Mouse (Mus musculus) heart, postnatal 0 days (tissue): ENCODE measurements at regions not wholly inside any gene's neighbourhood (a gene's known extent, or its start where the extent isn't known, plus 50 kb on each side); places are given as distances from the start of the nearest gene placed in this dataset.

ENCODE experiments used
- ATAC-seq: fragments of 200-750 bp; cut with Nextera tagmentation; 2 replicates; pipeline ENCODE4 v1.8.0; 2017; ENCODE audit warnings: low read depth, moderate number of reproducible peaks, moderate library complexity; ENCODE audit not compliant: insufficient read depth
- DNase-seq: peaks from one replicate; pipeline ENCODE4 v3.0.0-alpha.2; 2016; ENCODE audit warnings: low spot score
- H3K27ac ChIP-seq: fragments of 300-500 bp; sonication (generic); 2 replicates; pipeline ENCODE4 v1.5.1; 2014; ENCODE audit warnings: low read depth, mild to moderate bottlenecking
- H3K27me3 ChIP-seq: fragments of 300-500 bp; sonication (generic); 2 replicates; pipeline ENCODE4 v1.6.1; 2014; ENCODE audit warnings: low read length, mixed read lengths; ENCODE audit not compliant: control insufficient read depth, insufficient read depth
- H3K36me3 ChIP-seq: fragments of 300-500 bp; sonication (generic); replicated peaks from 2 replicates; pipeline ENCODE4 v1.6.1; 2014; ENCODE audit warnings: low read length, mixed read lengths; ENCODE audit not compliant: control insufficient read depth, insufficient read depth
- H3K4me1 ChIP-seq: fragments of 300-500 bp; sonication (generic); 2 replicates; pipeline ENCODE4 v1.6.1; 2014; ENCODE audit warnings: antibody characterized with exemption; ENCODE audit not compliant: control insufficient read depth, insufficient read depth
- H3K4me2 ChIP-seq: fragments of 300-500 bp; sonication (generic); 2 replicates; pipeline ENCODE4 v1.6.1; 2014; ENCODE audit warnings: low read depth, mild to moderate bottlenecking, low read length, moderate library complexity
- H3K4me3 ChIP-seq: fragments of 300-500 bp; sonication (generic); 2 replicates; pipeline ENCODE4 v1.5.1; 2014; ENCODE audit warnings: low read depth, low read length
- H3K9ac ChIP-seq: fragments of 300-500 bp; sonication (generic); replicated peaks from 2 replicates; pipeline ENCODE4 v1.6.1; 2014; ENCODE audit warnings: low read depth, low read length, mixed read lengths
- H3K9me3 ChIP-seq: fragments of 300-500 bp; sonication (generic); replicated peaks from 2 replicates; pipeline ENCODE4 v1.6.1; 2016; ENCODE audit warnings: low read length; ENCODE audit not compliant: control insufficient read depth
- CTCF ChIP-seq: IDR thresholded peaks from 2 replicates; pipeline ENCODE4 v1.5.1; 2016; ENCODE audit warnings: antibody characterized with exemption, control low read depth, low read depth
- EP300 ChIP-seq: IDR thresholded peaks from 2 replicates; pipeline ENCODE4 v1.6.1; 2016; ENCODE audit warnings: antibody characterized with exemption, low read depth
- WGBS: fragments of 180-500 bp; shearing (Covaris S2); extraction: QIAGEN DNeasy Blood & Tissue Kit; methylation state at CpG from one replicate; pipeline ENCODE4 v1.1.7; 2014; 5-methylcytosine and 5-hydroxymethylcytosine counted together

- Histone ChIP-seq H3K36me3 (no peaks in the 10 kb centered on the region), H3K4me2 (no peak overlapping the region), H3K27me3 (no peaks in the 10 kb centered on the region), H3K9ac (no peak overlapping the region), H3K27ac (no peak overlapping the region), H3K4me1 (0 out of 2 replicates have a peak, but pooled peaks cover 6% of the 10 kb centered on the region), H3K9me3 (no peaks in the 10 kb centered on the region), H3K4me3 (no peak overlapping the region)
- TF ChIP-seq CTCF (no peak), EP300 (no peak)
- DNase-seq = no peak
- WGBS = 44% methylated on average over 1 of the region's 1 CpGs
- ATAC-seq = no peak
Observed at GRCm38 (mm10) chr13:110450526-110450925, 55.7 kb downstream of the Plk2 start.

- Histone ChIP-seq H3K9me3 (no peaks in the 10 kb centered on the region), H3K4me1 (no peaks in the 10 kb centered on the region), H3K27ac (no peak overlapping the region), H3K4me2 (no peak overlapping the region), H3K4me3 (no peak overlapping the region), H3K27me3 (no peaks in the 10 kb centered on the region), H3K9ac (no peak overlapping the region), H3K36me3 (no peaks in the 10 kb centered on the region)
- TF ChIP-seq EP300 (no peak), CTCF (no peak)
- ATAC-seq (no peak), DNase-seq (no peak)
- 73% methylated on average over 6 of the region's 6 CpGs for WGBS
Observed at GRCm38 (mm10) chr13:110452009-110452525, 57.2 kb downstream of the Plk2 start.

GRCm38 (mm10) chr13:110455085-110455484 lies 60.2 kb downstream of the Plk2 start:
- Histone ChIP-seq H3K4me1 (no peaks in the 10 kb centered on the region), H3K9ac (no peak overlapping the region), H3K36me3 (no peaks in the 10 kb centered on the region), H3K27ac (no peak overlapping the region), H3K4me2 (no peak overlapping the region), H3K27me3 (no peaks in the 10 kb centered on the region), H3K4me3 (no peak overlapping the region), H3K9me3 (no peaks in the 10 kb centered on the region)
- DNase-seq (no peak), ATAC-seq (no peak)
- TF ChIP-seq EP300 (no peak), CTCF (no peak)
- WGBS = 73% methylated on average over 4 of the region's 4 CpGs

- ATAC-seq = no peak
- TF ChIP-seq EP300 (no peak), CTCF (no peak)
- no peaks in the 10 kb centered on the region for H3K27me3 ChIP-seq
- DNase-seq = no peak
- no peak overlapping the region for H3K27ac ChIP-seq
- H3K36me3 ChIP-seq = no peaks in the 10 kb centered on the region
- no peaks in the 10 kb centered on the region for H3K9me3 ChIP-seq
- H3K9ac ChIP-seq = no peak overlapping the region
- H3K4me3 ChIP-seq = no peak overlapping the region
- 83% methylated on average over 5 of the region's 5 CpGs for WGBS
- H3K4me1 ChIP-seq = no peaks in the 10 kb centered on the region
- H3K4me2 ChIP-seq = no peak overlapping the region
Observed at GRCm38 (mm10) chr13:110455569-110456196, 60.8 kb downstream of the Plk2 start.

- TF ChIP-seq EP300 (no peak), CTCF (no peak)
- Histone ChIP-seq H3K4me3 (no peak overlapping the region), H3K9me3 (no peaks in the 10 kb centered on the region), H3K36me3 (no peaks in the 10 kb centered on the region), H3K4me2 (no peak overlapping the region), H3K4me1 (0 out of 2 replicates have a peak, but pooled peaks cover 4% of the 10 kb centered on the region), H3K27me3 (no peaks in the 10 kb centered on the region), H3K27ac (no peak overlapping the region), H3K9ac (no peak overlapping the region)
- DNase-seq (no peak), ATAC-seq (no peak)
- whole genome bisulfite sequencing = 27% methylated on average over 4 of the region's 4 CpGs
Observed at GRCm38 (mm10) chr13:110458701-110459100, 63.9 kb downstream of the Plk2 start.

- DNase-seq = no peak
- H3K9ac ChIP-seq = no peak overlapping the region
Observed at GRCm38 (mm10) chr13:110461581-110461980, 66.7 kb downstream of the Plk2 start.

More at GRCm38 (mm10) chr13:110461581-110461980, 66.7 kb downstream of the Plk2 start:
- Histone ChIP-seq H3K27me3 (no peaks in the 10 kb centered on the region), H3K4me3 (no peak overlapping the region), H3K4me1 (0 out of 2 replicates have a peak, but pooled peaks cover 4% of the 10 kb centered on the region), H3K27ac (no peak overlapping the region), H3K9me3 (no peaks in the 10 kb centered on the region), H3K36me3 (no peaks in the 10 kb centered on the region), H3K4me2 (no peak overlapping the region)
- 42% methylated on average over 13 of the region's 13 CpGs for WGBS
- no peak for ATAC-seq
- TF ChIP-seq EP300 (no peak), CTCF (no peak)
